Mouse (Mus musculus) limb, embryonic 15.5 days (tissue): ENCODE measurements at regions not wholly inside any gene's neighbourhood (a gene's known extent, or its start where the extent isn't known, plus 50 kb on each side); places are given as distances from the start of the nearest gene placed in this dataset.

Source experiments
- ATAC-seq: fragments of 200-750 bp; cut with Nextera tagmentation; 2 replicates; pipeline ENCODE4 v1.8.0; 2017; ENCODE audit warnings: low read depth, moderate TSS enrichment; ENCODE audit not compliant: insufficient number of reproducible peaks, low FRiP score, low TSS enrichment
- H3K27ac ChIP-seq: fragments of 300-500 bp; sonication (generic); 2 replicates; pipeline ENCODE4 v1.5.1; 2015; ENCODE audit warnings: moderate library complexity, mild to moderate bottlenecking, inconsistent platforms
- H3K27me3 ChIP-seq: fragments of 300-500 bp; sonication (generic); 2 replicates; pipeline ENCODE4 v1.6.1; 2015; ENCODE audit warnings: inconsistent platforms
- H3K36me3 ChIP-seq: fragments of 300-500 bp; sonication (generic); 2 replicates; pipeline ENCODE4 v1.6.1; 2015; ENCODE audit warnings: inconsistent platforms
- H3K4me1 ChIP-seq: fragments of 300-500 bp; sonication (generic); 2 replicates; pipeline ENCODE4 v1.6.1; 2015; ENCODE audit warnings: inconsistent platforms
- H3K4me2 ChIP-seq: fragments of 300-500 bp; sonication (generic); 2 replicates; pipeline ENCODE4 v1.6.1; 2015; ENCODE audit warnings: mild to moderate bottlenecking, inconsistent platforms
- H3K4me3 ChIP-seq: fragments of 300-500 bp; sonication (generic); 2 replicates; pipeline ENCODE4 v1.5.1; 2015; ENCODE audit warnings: mild to moderate bottlenecking, inconsistent platforms
- H3K9ac ChIP-seq: fragments of 300-500 bp; sonication (generic); 2 replicates; pipeline ENCODE4 v1.6.1; 2015; ENCODE audit warnings: inconsistent platforms
- H3K9me3 ChIP-seq: fragments of 300-500 bp; sonication (generic); 2 replicates; pipeline ENCODE4 v1.6.1; 2016; ENCODE audit warnings: inconsistent platforms
- WGBS: fragments of 180-500 bp; shearing (Covaris S2); methylation state at CpG from one replicate; pipeline ENCODE4 v1.1.7; 2015; 5-methylcytosine and 5-hydroxymethylcytosine counted together

GRCm38 (mm10) chr3:38047445-38047844 is 323.2 kb upstream of the Gm5148 start:
- no peak overlapping the region for H3K27ac ChIP-seq
- H3K4me2 ChIP-seq = no peak overlapping the region
- 74% methylated on average over 4 of the region's 4 CpGs for WGBS
- H3K36me3 ChIP-seq = no peaks in the 10 kb centered on the region
- H3K9me3 ChIP-seq = no peaks in the 10 kb centered on the region
- ATAC-seq = no peak
- H3K4me1 ChIP-seq = peaks cover 6% of the 10 kb centered on the region
- H3K27me3 ChIP-seq = no peaks in the 10 kb centered on the region
- H3K4me3 ChIP-seq = no peak overlapping the region
- no peak overlapping the region for H3K9ac ChIP-seq

DNA sequence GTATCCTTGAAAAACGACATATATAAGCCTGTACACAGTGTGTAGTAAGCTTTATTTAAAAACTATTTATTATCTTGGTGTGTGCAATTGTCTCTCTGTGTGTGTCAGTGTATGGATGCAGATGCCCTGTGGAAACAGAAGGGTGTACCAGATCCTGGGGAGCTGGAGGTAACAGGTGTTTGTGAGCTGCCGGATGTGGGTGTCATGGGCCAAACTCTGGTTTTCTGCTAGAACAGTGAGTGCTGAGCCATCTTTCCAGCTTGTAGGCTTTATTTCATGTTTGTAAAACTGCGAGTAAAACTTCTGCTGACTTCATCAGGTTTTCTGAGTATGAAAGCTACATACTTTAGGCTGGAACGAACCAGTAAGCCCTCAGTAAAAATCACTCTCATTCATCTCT is 322.3 kb upstream of the Gm5148 start:
- no peak overlapping the region for H3K4me2 ChIP-seq
- no peak overlapping the region for H3K4me3 ChIP-seq
- no peak for ATAC-seq
- no peaks in the 10 kb centered on the region for H3K36me3 ChIP-seq
- no peaks in the 10 kb centered on the region for H3K9me3 ChIP-seq
- no peaks in the 10 kb centered on the region for H3K27me3 ChIP-seq
- H3K27ac ChIP-seq = no peak overlapping the region
- WGBS = 65% methylated on average over 4 of the region's 4 CpGs
- peaks cover 5% of the 10 kb centered on the region for H3K4me1 ChIP-seq
- no peak overlapping the region for H3K9ac ChIP-seq

- H3K9ac ChIP-seq = no peak overlapping the region
- H3K4me1 ChIP-seq = peaks cover 4% of the 10 kb centered on the region
- H3K4me3 ChIP-seq = no peak overlapping the region
- H3K9me3 ChIP-seq = no peaks in the 10 kb centered on the region
- H3K27ac ChIP-seq = no peak overlapping the region
- no peaks in the 10 kb centered on the region for H3K27me3 ChIP-seq
- WGBS = 56% methylated on average over 2 of the region's 2 CpGs
- H3K36me3 ChIP-seq = no peaks in the 10 kb centered on the region
- no peak overlapping the region for H3K4me2 ChIP-seq
- no peak for ATAC-seq
Measured at GRCm38 (mm10) chr3:38045989-38046388, 321.7 kb upstream of the Gm5148 start.

DNA sequence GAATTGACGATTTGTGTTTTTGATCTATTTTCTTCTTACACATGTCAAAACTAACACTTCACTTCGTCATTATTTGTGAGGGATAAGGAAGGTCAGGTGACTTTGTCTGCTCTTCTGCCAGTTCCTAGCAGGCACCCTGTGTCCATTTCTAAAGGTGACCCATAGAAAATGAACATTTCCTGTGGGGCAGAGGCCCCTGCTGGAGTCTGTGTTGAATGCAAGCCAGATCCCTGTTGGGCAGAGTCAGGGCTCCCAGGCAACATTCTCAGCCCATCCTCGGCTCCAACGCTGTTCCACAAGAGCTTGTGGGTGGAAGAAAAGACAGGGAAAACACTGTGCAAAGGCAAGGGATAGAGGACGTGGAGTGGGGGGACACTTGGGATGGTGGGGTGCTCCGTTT is 321.2 kb upstream of the Gm5148 start:
- Histone ChIP-seq H3K4me2 (no peak overlapping the region), H3K4me1 (peaks cover 4% of the 10 kb centered on the region; the same call in 1 of the 2 replicates), H3K27me3 (no peaks in the 10 kb centered on the region), H3K9me3 (no peaks in the 10 kb centered on the region), H3K4me3 (no peak overlapping the region), H3K27ac (no peak overlapping the region), H3K36me3 (no peaks in the 10 kb centered on the region), H3K9ac (no peak overlapping the region)
- ATAC-seq = no peak
- WGBS = 48% methylated on average over 6 of the region's 6 CpGs

- ATAC-seq = no peak
- Histone ChIP-seq H3K36me3 (no peaks in the 10 kb centered on the region), H3K27ac (no peak overlapping the region), H3K4me1 (peaks cover 4% of the 10 kb centered on the region; the same call in 1 of the 2 replicates), H3K4me3 (no peak overlapping the region), H3K9ac (no peak overlapping the region), H3K4me2 (no peak overlapping the region), H3K9me3 (no peaks in the 10 kb centered on the region), H3K27me3 (no peaks in the 10 kb centered on the region)
- 71% methylated on average over 7 of the region's 7 CpGs for WGBS
Measured at GRCm38 (mm10) chr3:38044338-38044737, 320.0 kb upstream of the Gm5148 start.

- 37% methylated on average over 6 of the region's 6 CpGs for WGBS
- ATAC-seq = no peak
- no peak overlapping the region for H3K4me3 ChIP-seq
Measured at GRCm38 (mm10) chr3:38042614-38043013, 318.3 kb upstream of the Gm5148 start.

DNA sequence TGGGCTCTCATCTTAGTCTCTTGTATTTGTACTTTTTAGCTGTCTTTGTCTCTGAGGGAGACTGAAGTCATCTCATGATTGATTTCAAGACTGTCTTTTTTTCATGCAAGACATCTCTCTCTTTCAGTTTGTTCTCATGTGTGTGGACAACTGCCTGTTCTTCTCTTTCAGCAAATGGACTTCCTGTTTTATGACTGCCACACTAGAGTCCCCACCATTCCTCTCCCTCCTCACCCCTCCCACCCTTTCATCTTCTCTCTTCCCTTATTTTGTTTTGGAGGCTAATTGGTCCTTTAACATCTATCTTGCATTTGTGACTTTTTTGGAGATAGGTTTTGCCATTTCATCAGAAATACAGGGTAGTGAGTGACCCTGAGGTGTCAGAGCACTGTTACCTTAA is 311.8 kb upstream of the Gm5148 start:
- H3K27ac ChIP-seq = no peak overlapping the region
- no peak overlapping the region for H3K4me2 ChIP-seq
- H3K9ac ChIP-seq = no peak overlapping the region
- H3K27me3 ChIP-seq = no peaks in the 10 kb centered on the region
- no peaks in the 10 kb centered on the region for H3K9me3 ChIP-seq
- no peak overlapping the region for H3K4me3 ChIP-seq
- H3K4me1 ChIP-seq = no peaks in the 10 kb centered on the region
- no peaks in the 10 kb centered on the region for H3K36me3 ChIP-seq
- no peak for ATAC-seq

More at GRCm38 (mm10) chr3:38042614-38043013, 318.3 kb upstream of the Gm5148 start:
- H3K4me1 ChIP-seq = no peaks in the 10 kb centered on the region
- no peak overlapping the region for H3K27ac ChIP-seq
- no peaks in the 10 kb centered on the region for H3K36me3 ChIP-seq
- no peak overlapping the region for H3K9ac ChIP-seq
- H3K27me3 ChIP-seq = no peaks in the 10 kb centered on the region
- H3K4me2 ChIP-seq = no peak overlapping the region
- H3K9me3 ChIP-seq = no peaks in the 10 kb centered on the region

- H3K9ac ChIP-seq = no peak overlapping the region
- no peak for ATAC-seq
- H3K27me3 ChIP-seq = no peaks in the 10 kb centered on the region
- no peak overlapping the region for H3K4me2 ChIP-seq
- no peak overlapping the region for H3K4me3 ChIP-seq
- no peak overlapping the region for H3K27ac ChIP-seq
- H3K4me1 ChIP-seq = no peaks in the 10 kb centered on the region
- WGBS = 31% methylated on average over 3 of the region's 3 CpGs
- H3K36me3 ChIP-seq = no peaks in the 10 kb centered on the region
- H3K9me3 ChIP-seq = no peaks in the 10 kb centered on the region
Measured at GRCm38 (mm10) chr3:38034138-38034537, 309.8 kb upstream of the Gm5148 start.

- Histone ChIP-seq H3K9ac (no peak overlapping the region), H3K4me3 (no peak overlapping the region), H3K4me2 (no peak overlapping the region), H3K36me3 (no peaks in the 10 kb centered on the region), H3K9me3 (0 out of 2 replicates have a peak, but pooled peaks cover 5% of the 10 kb centered on the region), H3K4me1 (peaks cover 13% of the 10 kb centered on the region), H3K27me3 (no peaks in the 10 kb centered on the region), H3K27ac (peak overlapping the region; percentile 77)
- WGBS = 33% methylated on average over 1 of the region's 1 CpGs
- no peak for ATAC-seq
Measured at GRCm38 (mm10) chr3:38014768-38015167, 290.5 kb upstream of the Gm5148 start.

DNA sequence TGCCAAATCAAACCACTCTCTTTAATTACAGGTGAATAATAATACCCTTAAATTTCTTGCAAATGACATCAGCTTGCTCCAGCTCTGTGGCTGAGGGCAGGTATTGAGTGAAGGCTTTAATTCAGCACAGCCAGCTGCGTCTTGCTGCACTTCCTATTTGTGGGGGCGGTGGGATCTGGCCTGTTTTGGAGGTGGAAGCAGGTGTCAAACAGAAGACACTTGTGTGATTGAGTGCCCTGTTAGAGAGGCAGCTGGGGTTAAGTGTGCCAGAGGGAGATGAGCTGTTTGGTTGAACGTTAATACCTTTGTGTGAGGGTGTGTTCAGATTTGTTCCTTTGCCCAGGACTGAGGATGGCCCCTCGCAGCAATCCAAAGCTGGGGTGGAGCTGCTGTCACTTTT is 284.9 kb upstream of the Gm5148 start:
- H3K9ac ChIP-seq = no peak overlapping the region
- no peak overlapping the region for H3K27ac ChIP-seq
- no peaks in the 10 kb centered on the region for H3K36me3 ChIP-seq
- peaks cover 6% of the 10 kb centered on the region; the same call in 1 of the 2 replicates for H3K4me1 ChIP-seq
- no peaks in the 10 kb centered on the region for H3K27me3 ChIP-seq
- no peaks in the 10 kb centered on the region for H3K9me3 ChIP-seq
- 23% methylated on average over 4 of the region's 4 CpGs for WGBS
- H3K4me2 ChIP-seq = no peak overlapping the region
- no peak for ATAC-seq
- no peak overlapping the region for H3K4me3 ChIP-seq

- no peak overlapping the region for H3K9ac ChIP-seq
- no peak overlapping the region for H3K4me3 ChIP-seq
- peaks cover 6% of the 10 kb centered on the region; the same call in 1 of the 2 replicates for H3K4me1 ChIP-seq
- WGBS = 65% methylated on average over 7 of the region's 7 CpGs
- H3K9me3 ChIP-seq = no peaks in the 10 kb centered on the region
- no peak overlapping the region for H3K27ac ChIP-seq
- no peak for ATAC-seq
- no peaks in the 10 kb centered on the region for H3K27me3 ChIP-seq
- H3K4me2 ChIP-seq = no peak overlapping the region
- H3K36me3 ChIP-seq = no peaks in the 10 kb centered on the region
Measured at GRCm38 (mm10) chr3:38008321-38008720, 284.0 kb upstream of the Gm5148 start.

DNA sequence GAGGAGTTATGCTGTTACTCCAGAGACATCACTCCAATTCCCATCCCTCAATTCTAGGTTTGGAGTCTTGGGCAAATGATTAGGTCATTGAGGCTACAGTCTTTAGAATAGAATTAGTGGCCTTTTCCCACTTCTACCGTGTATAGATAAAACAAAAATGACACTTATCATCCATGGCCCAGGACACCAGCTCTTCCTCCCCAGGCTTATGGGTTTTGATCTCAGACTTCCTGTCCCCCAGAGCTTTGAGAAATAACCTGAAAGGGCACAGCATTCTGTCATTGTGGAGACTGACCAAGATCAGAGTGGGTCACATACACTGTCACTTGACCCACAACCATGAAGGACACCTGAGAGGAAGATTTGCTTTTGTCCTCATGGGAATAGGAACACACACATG is 283.3 kb upstream of the Gm5148 start:
- ATAC-seq = no peak
- no peak overlapping the region for H3K9ac ChIP-seq
- no peaks in the 10 kb centered on the region for H3K36me3 ChIP-seq
- H3K9me3 ChIP-seq = no peaks in the 10 kb centered on the region
- H3K27ac ChIP-seq = no peak overlapping the region
- WGBS = 72% methylated on average over 1 of the region's 1 CpGs
- no peak overlapping the region for H3K4me2 ChIP-seq
- H3K4me3 ChIP-seq = no peak overlapping the region
- no peaks in the 10 kb centered on the region for H3K27me3 ChIP-seq
- peaks cover 6% of the 10 kb centered on the region; the same call in 1 of the 2 replicates for H3K4me1 ChIP-seq

DNA sequence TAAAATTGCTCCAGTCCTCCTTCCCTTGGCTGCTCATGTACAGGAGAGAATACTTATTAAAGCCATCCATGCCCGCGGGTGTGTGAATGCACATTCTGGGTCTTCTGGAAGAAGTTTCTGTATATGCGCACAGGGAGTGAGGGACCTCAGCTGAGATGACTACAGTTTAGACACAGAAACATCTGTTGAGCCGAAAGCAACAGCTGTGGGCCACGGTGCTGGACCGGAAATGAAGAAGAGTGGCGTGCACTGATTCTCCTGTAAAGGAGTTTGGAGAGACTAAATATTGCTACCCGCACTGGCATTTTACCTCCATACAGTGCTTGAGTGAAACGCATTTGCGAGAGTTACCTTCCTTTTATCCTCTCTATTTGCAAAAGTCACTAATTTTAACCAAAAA is 278.0 kb upstream of the Gm5148 start:
- Histone ChIP-seq H3K4me2 (no peak overlapping the region), H3K4me1 (no peaks in the 10 kb centered on the region), H3K9me3 (no peaks in the 10 kb centered on the region), H3K9ac (no peak overlapping the region), H3K36me3 (no peaks in the 10 kb centered on the region), H3K27ac (no peak overlapping the region), H3K27me3 (no peaks in the 10 kb centered on the region), H3K4me3 (no peak overlapping the region)
- WGBS = 77% methylated on average over 10 of the region's 10 CpGs
- no peak for ATAC-seq
